Mouse (Mus musculus): ENCODE data around the gene Mad1l1. TPM values are rescaled to one million over a fixed set of nuclear protein-coding genes. Genes with fewer than 3 reads are reported as not detected.
A peak's percentile ranks its signal among the peaks of the same experiment; 100 is the strongest.

The Mad1l1 gene
- total RNA-seq, 2 experiments from 2014 or later: 4.8 to 22.4 TPM

DNA sequence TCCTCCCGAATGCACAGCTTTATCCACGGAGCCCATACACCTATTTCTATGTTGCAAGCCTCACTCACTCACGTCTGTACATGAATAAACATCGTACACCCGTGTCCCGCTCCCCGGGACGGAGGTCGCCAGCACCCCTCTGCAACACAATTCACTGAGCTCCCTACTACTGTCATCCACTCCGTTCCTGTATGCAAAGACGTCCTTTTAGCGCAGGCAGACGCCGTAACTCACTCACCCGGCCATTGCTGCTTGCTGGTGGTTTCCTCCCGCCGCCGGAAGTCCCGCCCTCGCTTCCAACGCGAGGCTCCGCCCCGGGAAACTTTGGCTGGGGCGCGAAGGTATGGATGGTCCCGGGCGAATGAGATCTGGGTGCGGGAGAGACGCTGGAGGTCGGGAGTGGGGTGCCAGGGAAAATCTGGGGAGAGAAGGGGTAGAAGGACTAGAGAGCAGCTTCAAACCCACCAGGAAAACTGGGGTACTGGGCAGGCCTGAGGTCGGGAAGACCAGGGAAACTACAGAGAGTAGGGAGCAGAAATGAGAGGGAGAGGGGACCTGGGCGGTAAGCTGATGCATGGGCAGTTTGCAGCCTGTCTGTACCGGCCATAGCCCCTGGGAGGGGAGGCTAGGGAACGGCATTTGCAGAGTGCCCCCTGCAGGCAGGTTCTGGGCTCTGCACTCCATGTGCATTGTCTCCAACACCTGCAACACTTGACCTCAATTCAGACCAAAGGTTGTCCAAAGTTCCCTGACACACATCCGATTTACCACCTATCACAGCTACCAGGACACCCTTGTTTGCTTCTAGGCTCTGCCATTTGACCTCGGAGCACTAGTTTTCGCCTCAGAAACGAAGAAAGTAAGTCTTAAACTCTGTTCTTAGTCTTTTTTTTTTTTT is 10.5 kb upstream of the Mad1l1 start, which contains the start of gene Mrm2:
TSS of gene Mrm2 (minus strand) at position 284 of the 898 bp plus-strand sequence.
- peak; percentile 93 for ATAC-seq (replicated peaks; ENCODE audit: low FRiP score, poor library complexity, severe bottlenecking)

DNA sequence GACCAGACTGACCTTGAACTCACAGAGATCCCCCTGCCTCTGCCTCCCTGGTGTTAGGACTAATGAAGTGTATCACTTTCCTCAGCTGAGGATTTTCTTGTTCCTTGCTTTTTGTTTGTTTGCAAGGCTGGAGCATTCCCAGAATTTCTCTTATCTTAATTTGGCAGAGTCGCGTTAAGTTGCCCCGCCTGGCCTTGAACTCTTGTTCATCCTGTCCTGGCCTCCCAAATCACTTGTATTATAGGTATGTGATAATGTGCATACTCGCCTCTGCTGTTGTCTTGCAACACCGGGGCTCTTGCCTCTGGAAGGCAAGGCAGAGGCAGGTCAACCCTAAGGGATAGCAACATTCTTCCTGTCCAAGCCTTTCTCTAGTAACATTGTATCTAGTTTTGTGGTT is 2.7 kb upstream of the Mad1l1 start:
- ATAC-seq (replicated peaks; ENCODE audit: low FRiP score, poor library complexity, severe bottlenecking): no peak

DNA sequence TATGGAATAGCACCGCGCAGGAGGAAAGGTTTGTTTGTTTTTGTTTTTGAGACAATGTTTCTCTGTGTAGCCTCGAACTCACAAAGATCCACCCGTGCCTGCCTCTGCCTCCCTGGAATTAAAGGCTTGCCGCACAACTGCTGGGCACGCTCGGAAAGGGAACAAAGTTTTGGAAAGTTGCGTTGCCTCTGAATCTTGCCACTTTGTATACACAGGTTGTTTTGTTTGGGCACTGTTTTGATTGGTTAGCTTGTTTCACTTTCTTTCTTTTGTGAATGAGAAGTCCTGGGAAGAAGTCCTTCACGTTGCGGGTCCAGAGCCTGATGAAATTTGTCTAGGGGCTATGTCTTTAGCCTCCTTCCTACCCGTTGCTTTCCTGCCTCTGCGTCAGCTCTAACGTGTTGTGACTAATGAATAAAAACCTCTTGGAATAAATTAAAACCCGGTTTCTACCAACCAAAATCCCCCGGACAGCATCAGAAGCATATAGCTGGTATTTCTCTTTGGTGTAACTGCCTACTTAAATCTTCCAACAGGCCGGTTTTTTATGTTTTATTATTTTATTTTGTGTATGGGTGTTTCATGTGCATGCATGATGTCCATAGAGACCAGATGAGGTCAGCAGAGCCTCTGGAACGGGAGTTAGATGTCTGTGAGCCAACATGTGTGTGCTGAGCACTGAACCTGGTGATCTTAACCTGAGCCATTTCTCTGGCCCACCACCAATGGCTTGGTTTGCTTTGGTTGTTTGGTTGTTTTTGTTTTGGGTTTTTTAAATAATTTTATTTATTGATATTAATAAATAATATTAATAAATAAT is 614 bp upstream of the Mad1l1 start:
- ATAC-seq (replicated peaks; ENCODE audit: low FRiP score, poor library complexity, severe bottlenecking): peak; percentile 66

DNA sequence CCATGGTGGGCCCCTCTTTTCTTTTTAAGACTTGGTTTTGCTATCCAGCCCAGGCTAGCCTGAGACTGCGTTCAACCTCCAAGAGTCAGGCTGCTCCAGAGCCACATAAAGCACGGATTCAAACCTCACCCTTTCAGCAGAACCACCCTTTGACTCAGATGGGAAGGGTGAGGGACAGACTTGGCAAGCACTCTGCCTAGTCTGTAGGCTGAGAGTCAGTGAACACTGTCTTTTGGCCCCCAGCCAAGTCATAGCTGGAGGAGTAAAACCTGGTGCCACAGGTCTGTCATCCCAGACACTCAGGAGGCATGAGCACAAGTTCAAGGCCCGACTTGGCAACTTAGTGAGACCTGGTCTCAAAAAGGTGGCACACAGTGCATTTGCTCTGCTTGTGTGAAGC is 4.6 kb downstream of the Mad1l1 start:
- no peak for ATAC-seq (replicated peaks; ENCODE audit: low FRiP score, poor library complexity, severe bottlenecking)

DNA sequence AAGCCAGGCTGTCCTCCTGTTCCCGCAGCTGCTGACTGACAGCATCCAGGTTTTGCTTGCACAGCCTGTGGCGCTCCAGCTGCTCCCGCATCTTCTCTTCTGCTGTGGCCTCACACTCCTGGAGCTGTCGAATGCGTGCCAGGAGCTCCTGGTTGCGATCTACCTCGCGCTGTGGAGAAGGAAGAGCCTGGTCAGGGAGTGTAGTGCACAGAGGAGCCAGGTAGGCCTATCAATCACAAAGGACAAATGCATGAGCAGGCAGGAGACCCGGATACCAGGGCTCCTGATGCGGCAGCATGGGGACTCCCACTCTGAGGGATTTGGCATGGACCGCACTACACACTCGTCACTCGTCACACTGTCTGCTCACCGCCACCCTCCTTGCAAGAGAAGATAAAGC is 13.8 kb downstream of the Mad1l1 start:
- no peak for ATAC-seq (replicated peaks; ENCODE audit: low FRiP score, poor library complexity, severe bottlenecking)

DNA sequence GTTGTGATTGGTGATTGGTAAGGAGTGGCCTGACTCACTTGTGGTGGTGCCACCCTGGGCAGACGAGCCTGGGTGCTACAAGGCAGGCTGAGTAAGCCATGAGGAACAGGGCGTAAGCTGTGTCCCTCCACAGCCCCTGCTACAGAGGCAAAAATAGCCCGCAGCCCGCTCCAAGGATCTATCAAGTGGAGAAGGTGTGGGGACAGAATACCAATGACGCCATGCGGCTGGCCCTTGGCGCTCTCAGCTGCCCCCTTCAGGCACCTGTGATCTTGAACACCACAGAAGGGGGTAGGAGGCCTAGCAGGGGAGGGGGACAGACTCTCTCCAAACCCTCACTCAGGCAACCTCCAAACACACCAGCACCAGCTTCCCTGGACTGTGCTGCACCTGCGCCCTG is 15.3 kb downstream of the Mad1l1 start:
- ATAC-seq (replicated peaks; ENCODE audit: low FRiP score, poor library complexity, severe bottlenecking): no peak

DNA sequence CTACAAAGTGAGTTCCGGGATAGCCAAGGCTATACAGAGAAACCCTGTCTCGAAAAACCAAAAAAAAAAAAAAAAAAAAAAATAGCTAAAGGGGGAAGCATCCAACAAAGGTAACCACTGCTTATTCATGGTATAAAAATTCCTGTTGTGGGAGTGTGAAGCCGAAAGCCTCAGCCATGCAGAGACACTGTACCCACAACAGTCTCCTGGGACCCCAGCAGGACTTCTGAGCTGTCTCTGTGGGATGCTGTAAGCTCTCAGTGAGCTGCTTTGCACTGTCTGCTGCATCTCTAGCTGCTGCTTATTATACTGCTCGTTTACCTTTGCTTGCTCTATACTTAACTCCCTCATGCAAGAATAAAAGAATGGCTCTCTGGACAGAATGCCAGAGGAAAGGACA is 23.1 kb downstream of the Mad1l1 start:
- no peak for ATAC-seq (replicated peaks; ENCODE audit: low FRiP score, poor library complexity, severe bottlenecking)

DNA sequence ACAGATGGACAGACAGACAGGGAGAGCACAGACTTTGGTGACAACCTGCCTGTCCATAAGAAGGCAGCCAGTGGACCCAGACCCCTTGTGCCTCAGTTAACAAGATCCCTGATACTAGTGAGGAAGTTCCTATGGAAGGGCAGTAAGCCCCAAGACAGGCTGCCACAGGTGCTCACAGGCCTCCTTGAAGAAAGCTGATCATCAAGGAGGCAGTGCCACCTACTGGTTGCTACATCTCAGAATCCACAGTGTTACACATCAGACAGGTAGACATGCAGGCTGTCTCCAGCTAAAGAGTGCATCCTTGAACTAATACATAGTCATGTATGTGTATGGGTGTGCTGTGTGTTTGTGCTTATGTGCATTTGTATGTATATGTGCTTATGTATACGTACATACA is 29.2 kb downstream of the Mad1l1 start:
- no peak for ATAC-seq (replicated peaks; ENCODE audit: low FRiP score, poor library complexity, severe bottlenecking)

DNA sequence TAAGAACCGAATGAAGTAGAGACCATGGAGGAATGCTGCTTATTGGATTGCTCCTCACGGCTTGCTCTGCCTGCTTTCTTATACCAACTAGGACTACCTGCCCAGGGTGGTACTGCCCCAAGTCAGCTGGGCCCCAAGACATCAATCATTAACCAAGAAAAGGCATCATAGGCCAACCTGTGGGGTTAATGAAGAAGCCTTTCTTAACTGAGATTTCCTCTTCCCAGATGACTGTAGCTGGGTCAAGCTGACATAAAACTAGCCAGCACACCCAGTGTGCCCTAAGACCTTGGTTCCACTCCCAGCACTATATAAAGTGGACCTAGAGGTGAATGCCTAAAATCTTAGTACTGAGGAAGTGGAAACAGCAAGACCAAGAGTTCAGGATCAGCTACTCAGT is 32.2 kb downstream of the Mad1l1 start:
- no peak for ATAC-seq (replicated peaks; ENCODE audit: low FRiP score, poor library complexity, severe bottlenecking)

DNA sequence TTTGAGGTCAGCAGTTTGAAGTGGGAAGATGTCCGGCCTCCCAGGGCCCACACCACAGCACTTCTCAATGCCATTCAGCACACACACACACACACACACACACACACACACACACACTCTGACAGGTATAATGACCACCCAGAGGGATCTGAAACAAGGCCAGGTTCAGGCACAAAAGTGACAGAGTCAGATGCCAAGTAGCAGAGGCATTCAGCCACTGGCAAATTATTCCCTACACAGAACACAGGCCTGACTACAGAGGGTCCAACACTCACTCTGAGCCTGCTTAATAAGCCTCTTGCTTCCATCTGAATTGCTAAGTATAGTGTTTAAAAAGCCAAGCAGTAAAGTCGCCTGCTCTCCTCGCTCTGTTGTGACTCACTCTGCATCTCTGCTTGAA is 33.1 kb downstream of the Mad1l1 start:
- ATAC-seq (replicated peaks; ENCODE audit: low FRiP score, poor library complexity, severe bottlenecking): no peak

DNA sequence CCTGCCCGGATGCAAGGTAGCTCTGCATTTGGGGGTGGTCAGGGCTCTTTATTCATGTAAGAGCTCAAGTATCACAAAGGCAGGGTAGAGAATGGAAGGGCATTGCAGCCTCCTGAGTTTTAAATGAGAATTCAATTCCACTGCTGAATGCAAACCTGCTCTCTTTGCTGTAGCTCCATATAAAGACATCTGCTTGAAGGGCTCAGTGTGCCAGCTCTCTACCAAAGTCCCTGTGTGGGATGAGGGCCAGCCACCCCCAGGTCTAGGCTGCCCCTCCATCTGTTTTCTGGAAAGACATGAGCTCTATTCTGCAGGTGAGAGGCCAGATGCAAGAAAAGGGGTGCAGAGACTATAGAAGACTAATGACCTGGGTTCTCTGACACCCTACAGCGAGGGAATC is 36.6 kb downstream of the Mad1l1 start:
- no peak for ATAC-seq (replicated peaks; ENCODE audit: low FRiP score, poor library complexity, severe bottlenecking)

DNA sequence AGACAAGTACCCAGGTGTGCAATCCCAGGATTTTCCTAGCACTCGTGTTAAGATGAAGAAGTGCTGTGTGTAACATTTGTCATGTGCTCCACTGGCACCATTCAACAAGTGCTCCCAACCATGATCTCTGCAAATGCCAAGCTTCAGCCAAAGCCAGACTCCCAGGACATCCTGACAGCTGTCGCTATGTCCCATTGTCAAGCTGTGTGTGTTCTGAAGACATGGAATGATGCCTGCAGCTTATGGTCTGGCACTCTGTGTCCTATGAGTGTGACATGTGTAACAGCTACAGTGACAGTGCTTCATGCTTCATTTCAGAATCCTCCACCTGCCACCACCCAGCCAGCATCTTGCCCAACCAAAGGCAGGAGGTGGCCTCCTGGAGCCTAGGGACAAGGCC is 37.3 kb downstream of the Mad1l1 start:
- no peak for ATAC-seq (replicated peaks; ENCODE audit: low FRiP score, poor library complexity, severe bottlenecking)

DNA sequence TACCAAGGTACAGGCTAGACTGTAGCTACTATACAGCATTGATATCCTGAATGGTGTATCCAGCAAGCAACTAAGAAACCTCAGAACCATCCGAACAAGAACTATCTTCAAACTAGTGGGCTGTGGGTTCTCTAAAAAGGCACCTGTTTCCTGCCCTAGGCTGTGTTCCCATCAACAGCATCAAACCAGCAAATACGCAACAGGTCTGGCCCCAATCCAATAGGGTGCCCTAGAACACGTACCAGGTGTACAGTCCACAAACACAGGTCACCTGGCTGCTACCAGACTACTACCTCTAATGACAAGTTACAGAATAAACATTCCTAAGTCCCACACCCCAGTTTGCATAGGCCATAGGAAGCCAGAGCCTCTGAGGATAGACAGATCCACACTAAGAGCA is 38.5 kb downstream of the Mad1l1 start:
- no peak for ATAC-seq (replicated peaks; ENCODE audit: low FRiP score, poor library complexity, severe bottlenecking)

DNA sequence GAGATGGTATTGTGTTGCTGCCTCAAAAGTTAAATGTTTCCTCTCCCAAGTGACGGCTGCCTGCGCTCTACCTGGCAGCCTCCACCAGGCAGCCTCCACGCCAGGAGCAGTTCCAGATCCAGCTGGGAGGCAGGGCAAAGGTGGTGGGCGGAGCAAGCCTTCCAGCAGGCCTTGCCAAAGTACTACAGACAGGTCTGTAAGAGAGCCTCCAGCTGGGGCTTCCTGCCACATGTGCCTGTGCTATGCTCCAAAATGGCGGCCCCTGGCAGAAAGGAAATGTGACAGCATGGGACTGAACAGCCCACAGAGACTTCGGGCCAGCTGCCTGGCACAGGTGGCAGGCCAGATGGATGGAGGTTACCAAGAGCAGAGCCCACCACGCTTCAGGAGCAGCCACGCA is 39.0 kb downstream of the Mad1l1 start:
- ATAC-seq (replicated peaks; ENCODE audit: low FRiP score, poor library complexity, severe bottlenecking): no peak

DNA sequence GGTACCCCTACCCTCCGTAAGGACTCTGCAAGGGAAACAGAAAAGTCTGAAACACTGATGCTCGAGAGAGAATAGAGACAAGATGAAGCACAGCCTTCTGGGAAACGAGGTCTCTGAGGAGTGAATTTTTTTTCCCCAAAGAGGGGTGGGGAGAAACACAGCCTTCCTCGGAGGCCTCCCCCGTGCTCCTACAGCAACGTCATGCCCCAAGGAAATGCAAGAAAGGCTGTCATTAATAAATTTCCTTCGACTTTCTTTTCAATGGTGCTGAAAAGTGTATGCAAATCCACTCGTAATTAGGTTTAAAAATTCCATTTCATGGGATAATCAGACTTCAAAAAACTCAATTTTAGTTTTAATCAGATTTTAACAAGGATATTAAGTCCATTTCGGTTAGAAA is 41.1 kb downstream of the Mad1l1 start:
- no peak for ATAC-seq (replicated peaks; ENCODE audit: low FRiP score, poor library complexity, severe bottlenecking)

DNA sequence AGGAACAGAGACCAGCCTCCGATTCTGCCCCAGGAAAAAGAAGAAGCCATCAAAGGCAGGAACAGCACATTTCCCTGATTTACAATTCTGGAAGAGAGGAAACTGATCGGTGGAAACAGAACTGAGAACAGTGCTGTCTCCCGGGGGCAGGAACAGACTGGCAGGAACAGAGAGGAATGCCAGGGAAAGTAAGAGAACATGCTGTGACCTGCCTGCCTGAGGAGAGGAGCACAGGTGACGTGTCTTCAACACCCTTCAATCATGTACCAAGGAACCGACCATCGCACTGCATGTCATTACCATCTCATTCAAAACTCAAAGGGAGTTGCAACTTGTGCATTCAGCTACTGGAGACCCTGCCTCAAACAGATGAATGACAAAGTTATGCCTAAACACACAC is 44.6 kb downstream of the Mad1l1 start:
- ATAC-seq (replicated peaks; ENCODE audit: low FRiP score, poor library complexity, severe bottlenecking): no peak

DNA sequence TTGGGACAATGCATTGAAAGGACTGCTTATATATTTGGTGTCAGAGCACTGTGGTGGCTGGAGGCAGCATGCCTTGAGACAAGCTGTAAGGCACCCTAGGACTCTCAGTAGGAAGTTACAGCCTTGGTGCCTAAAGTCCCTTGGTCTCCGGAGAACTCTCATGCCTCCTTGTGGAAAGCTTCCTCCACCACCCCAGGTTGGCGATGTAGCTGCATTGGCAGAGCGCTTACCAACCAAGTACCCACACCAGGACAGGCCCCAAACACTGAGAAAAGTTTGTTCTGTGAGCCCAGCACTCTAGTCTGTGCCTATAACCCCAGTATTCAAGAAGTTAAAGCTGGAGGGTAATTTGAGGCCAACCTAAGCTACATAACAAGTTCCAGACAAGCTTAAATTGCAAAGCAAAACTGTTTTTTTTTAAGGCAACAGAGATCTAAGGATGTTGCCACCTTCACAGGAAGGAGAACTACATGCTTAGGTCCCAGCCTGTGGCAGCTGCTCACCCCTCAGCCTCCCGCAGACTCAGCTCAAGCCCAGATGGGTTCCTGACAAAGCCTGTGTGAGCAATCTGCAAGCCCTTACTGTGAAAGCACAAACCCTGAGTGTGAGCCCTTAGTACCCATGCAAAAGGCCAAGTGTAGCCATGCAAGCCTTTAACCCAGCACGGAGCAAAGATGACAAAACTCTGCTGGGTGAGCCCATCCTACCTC is 50.2 kb downstream of the Mad1l1 start:
- no peak for ATAC-seq (replicated peaks; ENCODE audit: low FRiP score, poor library complexity, severe bottlenecking)

DNA sequence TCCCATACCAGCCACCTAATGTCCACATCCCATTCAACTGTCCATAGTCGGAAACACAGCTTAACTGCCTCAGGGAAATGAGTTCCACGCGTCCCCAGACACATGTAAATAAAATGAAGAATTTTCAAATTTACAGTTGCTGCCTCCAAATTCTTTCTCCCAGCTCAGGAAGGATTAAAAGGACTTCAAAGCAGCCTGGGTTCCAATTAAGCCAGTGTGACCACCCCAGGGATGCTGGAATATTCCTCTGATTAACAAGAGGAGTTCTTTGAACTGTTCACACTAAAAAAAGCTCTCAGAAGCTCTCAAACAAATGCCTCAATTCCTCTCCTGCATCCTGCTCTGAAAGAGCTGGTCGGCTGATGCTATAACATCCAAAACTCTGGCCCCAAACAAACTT is 53.0 kb downstream of the Mad1l1 start:
- ATAC-seq (replicated peaks; ENCODE audit: low FRiP score, poor library complexity, severe bottlenecking): no peak

DNA sequence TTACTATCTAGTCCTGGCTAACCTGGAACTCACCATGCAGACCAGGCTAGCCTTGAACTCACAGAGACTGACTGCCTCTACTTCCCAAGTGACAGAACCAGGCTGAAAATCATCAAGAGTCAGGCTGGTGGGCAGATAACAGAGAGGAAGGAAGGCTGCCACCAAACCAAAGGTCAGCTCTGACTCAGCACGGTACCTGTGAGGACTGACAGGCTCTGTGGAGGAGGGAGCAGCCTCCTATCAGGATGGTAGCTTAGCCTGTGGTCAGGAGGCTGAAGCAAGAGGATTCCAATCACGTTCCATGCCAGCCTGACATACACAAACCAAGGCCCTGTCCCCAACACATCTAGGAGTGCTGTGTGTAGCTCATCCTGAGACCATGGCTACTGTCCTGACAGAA is 54.3 kb downstream of the Mad1l1 start:
- ATAC-seq (replicated peaks; ENCODE audit: low FRiP score, poor library complexity, severe bottlenecking): no peak

DNA sequence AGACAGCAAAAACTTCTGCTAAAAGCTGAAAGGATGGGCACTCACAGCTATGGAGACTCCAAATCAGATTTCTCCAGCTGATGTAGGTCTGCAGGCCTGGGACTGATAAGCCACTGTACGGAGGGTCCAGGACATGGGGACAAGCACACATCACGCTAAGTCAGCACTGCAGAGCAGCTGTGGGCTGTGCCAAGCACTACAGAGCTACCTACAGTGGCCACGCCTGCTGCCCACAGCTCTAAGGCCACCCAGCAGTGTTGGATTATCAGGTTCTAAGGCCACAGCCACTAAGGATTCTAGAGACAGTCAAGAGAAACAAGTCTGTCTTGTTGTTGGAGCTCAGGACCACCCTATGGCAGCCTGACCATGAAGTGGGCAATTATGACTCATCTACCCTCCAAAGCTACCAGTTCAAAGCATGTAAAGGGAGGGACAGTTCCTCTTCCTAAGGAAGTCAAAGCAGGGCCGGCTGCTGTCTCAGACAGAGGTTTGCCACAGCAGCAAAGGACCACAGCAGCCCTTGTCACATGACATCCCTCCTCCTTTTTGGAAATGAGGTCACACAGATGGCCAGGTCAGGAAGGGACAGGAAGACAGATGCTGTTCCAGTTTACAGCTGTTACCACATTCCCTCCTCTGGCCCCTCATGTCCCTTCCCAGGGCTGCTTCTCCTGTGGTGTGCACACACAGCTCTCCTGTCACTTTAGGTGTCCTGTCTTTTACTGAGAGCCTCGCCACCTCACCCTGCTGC is 56.4 kb downstream of the Mad1l1 start:
- ATAC-seq (replicated peaks; ENCODE audit: low FRiP score, poor library complexity, severe bottlenecking): no peak
